Comparison of ENCODE assay signal across 9 mouse cellular contexts in the genomic region with DNA sequence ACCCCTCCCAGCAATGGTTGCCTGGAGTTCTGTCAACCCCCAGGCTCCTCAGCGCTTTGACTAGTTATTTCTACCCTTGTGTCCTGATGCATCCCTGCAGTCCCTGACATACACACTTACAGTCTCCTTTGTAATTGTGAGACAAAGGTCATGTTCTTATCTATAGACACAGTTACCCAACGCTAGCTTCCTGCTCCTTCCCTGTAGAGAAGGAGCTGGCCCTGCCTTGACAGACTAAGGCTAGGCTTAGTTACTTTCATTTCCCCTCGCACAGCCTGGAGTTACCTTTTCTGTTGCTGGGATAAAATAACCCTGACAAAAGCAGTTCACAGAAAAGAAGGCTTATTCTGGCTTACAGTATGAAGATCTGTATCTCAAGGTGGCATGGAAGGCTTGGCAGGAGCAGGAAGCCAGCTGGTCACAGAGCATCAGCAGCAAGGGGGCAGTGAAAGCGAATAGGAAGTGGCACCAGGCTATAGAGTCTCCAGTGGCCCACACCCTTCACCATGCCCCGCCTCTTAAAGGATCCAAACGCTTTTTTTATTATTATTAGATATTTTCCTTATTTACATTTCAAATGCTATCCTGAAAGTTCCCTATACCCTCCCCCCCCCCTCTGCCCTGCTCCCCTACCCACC. TPM values are rescaled to one million over a fixed set of nuclear protein-coding genes. Genes with fewer than 3 reads are reported as not detected.
DNase-seq lines count a peak whose midpoint lies in the region; ATAC-seq and TF ChIP-seq lines count a peak whose summit lies in the region.
"Not testable (repeated sequence)": the region's sequence is repeated elsewhere in the genome, so short reads cannot be mapped to it uniquely, and the experiment has no call there.
"Had no signal": no experiment of that assay in that cellular context is flagged by ENCODE, and none has a peak within 500 bp of the region (broad histone marks: within the 10 kb centered on the region; RNA-seq: fewer than 3 reads in every experiment).

A gene (minus strand): TSS at position 419 of the 638 bp plus-strand sequence.

- peak within 1 kb of the TSS; percentile 10; the same call in 1 of the 2 replicates for H3K4me3 ChIP-seq in G1E (ENCODE audit: low read depth, low read length)
- not testable (repeated sequence) for H3K4me3 ChIP-seq in liver, embryonic 16.5 days (ENCODE audit: low read depth, low read length)
- peak within 1 kb of the TSS; percentile 9; the same call in 1 of the 2 replicates for H3K4me3 ChIP-seq in spleen, adult 2 months (ENCODE audit: extremely low read depth, insufficient read depth, insufficient read length)

- H3K27ac ChIP-seq in liver, embryonic 16.5 days (ENCODE audit: low read length); spleen, adult 2 months (ENCODE audit: insufficient read depth, low read length): not testable (repeated sequence)

- not testable (repeated sequence) for H3K4me1 ChIP-seq in G1E (ENCODE audit: insufficient read depth, low read depth, low read length); liver, embryonic 16.5 days (ENCODE audit: control insufficient read depth, low read depth, low read length); spleen, adult 2 months (ENCODE audit: control insufficient read depth, insufficient read depth, insufficient read length)

- H3K9me3 ChIP-seq in G1E (replicated peaks); liver, embryonic 16.5 days (replicated peaks; ENCODE audit: control insufficient read depth, low read length): not testable (repeated sequence)

- H3K27me3 ChIP-seq in G1E (ENCODE audit: insufficient read depth, low read length); liver, embryonic 16.5 days (ENCODE audit: control insufficient read depth, insufficient read depth, low read depth, low read length); spleen, adult 2 months (ENCODE audit: control insufficient read depth, insufficient read depth, low read length): not testable (repeated sequence)

- DNase-seq in 416B (ENCODE audit: low read depth), result peak; percentile 77
- DNase-seq in G1E (ENCODE audit: low spot score); large intestine, adult 2 months (ENCODE audit: low read depth, low spot score); spleen, adult 2 months (ENCODE audit: low read depth in 1 of 2, low spot score in 2 of 2): not testable (repeated sequence)

- not testable (repeated sequence) for TF ChIP-seq POLR2A in spleen, adult 2 months (IDR thresholded peaks at IDR 0.05; ENCODE audit: low read depth, low read length)

- not testable (repeated sequence) for H3K9ac ChIP-seq in liver, embryonic 16.5 days (ENCODE audit: low read depth, low read length)

- WGBS in large intestine, adult 2 months, result 20% methylated on average over 6 of the region's 6 CpGs
- WGBS in liver, embryonic 16.5 days (ENCODE audit: insufficient replicate concordance), result 30% methylated on average over 6 of the region's 6 CpGs
- 50% methylated on average over 6 of the region's 6 CpGs for WGBS in spleen, adult 2 months

- not testable (repeated sequence) for H3K4me2 ChIP-seq in liver, embryonic 16.5 days (ENCODE audit: low read depth, low read length)

- not testable (repeated sequence) for H3K36me3 ChIP-seq in G1E (replicated peaks); liver, embryonic 16.5 days (ENCODE audit: control insufficient read depth, insufficient read depth); spleen, adult 2 months (ENCODE audit: control insufficient read depth, insufficient read depth, low read length)

- ATAC-seq in G1E (ENCODE audit: extremely low read depth, insufficient number of reproducible peaks, low FRiP score, poor library complexity, severe bottlenecking), result peak; percentile 85
- peak; percentile 76 to 86 for ATAC-seq in hematopoietic stem cell, adult 5-6 weeks (replicated peaks in 1 of 2; ENCODE audit: insufficient read depth in 1 of 2, low FRiP score in 2 of 2, low TSS enrichment in 1 of 2, low read depth in 1 of 2, poor library complexity in 2 of 2, severe bottlenecking in 2 of 2)
- ATAC-seq in liver, embryonic 16.5 days (ENCODE audit: low read depth), result peak; percentile 39; the same call in 1 of the 2 replicates
- ATAC-seq in megakaryocyte, adult 5-6 weeks (ENCODE audit: poor library complexity, severe bottlenecking), result peak; percentile 98

- TF ChIP-seq CTCF in G1E (IDR thresholded peaks at IDR 0.05; ENCODE audit: low read depth, low read length); spleen, adult 2 months (IDR thresholded peaks at IDR 0.05; ENCODE audit: extremely low read depth, insufficient read depth, insufficient read length, insufficient replicate concordance): not testable (repeated sequence)

RNA-seq across cellular contexts. Expression of the gene that starts here (rescaled TPM):
- 7.1 and 7.4 TPM in 2 replicates for total RNA-seq in G1E (2014; fragmentation: Nextera tagmentation)
- 5.9 and 6.0 TPM in 2 replicates for total RNA-seq in G1E (2017)
- 0.11 and 0.12 TPM in 2 replicates for polyA plus RNA-seq in G1E (2012)
- 2.6 and 5.3 TPM in 2 replicates for total RNA-seq in hematopoietic stem cell, adult 5-6 weeks (2017)
- polyA plus RNA-seq in large intestine, adult 2 months (2012; rRNA removed), result 54.0 and 61.6 TPM in 2 replicates
- 0.29 and 0.44 TPM in 2 replicates for polyA plus RNA-seq in liver, embryonic 16.5 days (2015; fragmentation: Nextera tagmentation; extraction: Ambion mirVana)
- 48.3 and 51.1 TPM in 2 replicates for total RNA-seq in megakaryocyte, adult 5-6 weeks (2015)
- 31.5 and 34.7 TPM in 2 replicates for total RNA-seq in megakaryocyte, adult 5-6 weeks (2017)
- polyA plus RNA-seq in spleen, adult 2 months (2012; rRNA removed), result 2.9 and 3.4 TPM in 2 replicates
- polyA plus RNA-seq: embryonic facial prominence, embryonic 11.5 days; neural tube, embryonic 11.5 days had no signal

Comparison
In these comparisons a context has a peak if more than half of its experiments do, and no peak if none do; other contexts are left out.
1. RNA of the gene that starts here (polyA plus RNA-seq): 54.0 to 61.6 TPM in large intestine, adult 2 months; 2.9 to 3.4 TPM in spleen, adult 2 months, 0.29 to 0.44 TPM in liver, embryonic 16.5 days and 0.11 to 0.12 TPM in G1E; every median in the first group is over 10 times any median in the second.
2. Peak in ATAC-seq in liver, embryonic 16.5 days; RNA of the gene not detected or under 1 TPM.
3. ATAC-seq: peak in every context shown above with its lines; median percentile 98 in megakaryocyte, adult 5-6 weeks; 85 in G1E; 81 in hematopoietic stem cell, adult 5-6 weeks; 39 in liver, embryonic 16.5 days.